Mouse (Mus musculus) CH12.LX (cell line): ENCODE data around the gene Rps6kb2. TPM values are rescaled to one million over a fixed set of nuclear protein-coding genes. Genes with fewer than 3 reads are reported as not detected.

ENCODE experiments used
- DNase-seq: peaks from one replicate; pipeline ENCODE4 v3.0.0-alpha.2; 2013; ENCODE audit errors: extremely low read depth
- H3K27ac ChIP-seq: 2 replicates; pipeline ENCODE4 v1.5.1; 2012; ENCODE audit warnings: low read depth, mild to moderate bottlenecking, control low read depth, moderate library complexity; ENCODE audit not compliant: insufficient read depth
- H3K27me3 ChIP-seq: replicated peaks from 2 replicates; pipeline ENCODE3; 2012; ENCODE audit warnings: inconsistent platforms
- H3K36me3 ChIP-seq, 2 experiments: replicated peaks in 1 of 2; 2 replicates each; pipeline versions ENCODE3 to v1.6.1; 2012; ENCODE audit warnings: inconsistent platforms in 1 of 2, low read length in 1 of 2, mild to moderate bottlenecking in 1 of 2, mixed read lengths in 1 of 2, moderate library complexity in 1 of 2; ENCODE audit not compliant: control insufficient read depth in 1 of 2, insufficient read depth in 1 of 2
- H3K4me1 ChIP-seq, 2 experiments: 2 replicates each; pipeline ENCODE4 v1.6.1; 2012; ENCODE audit warnings: inconsistent platforms in 1 of 2, moderate library complexity in 1 of 2; ENCODE audit not compliant: insufficient read depth in 2 of 2, control insufficient read depth in 1 of 2
- H3K4me2 ChIP-seq: 2 replicates; pipeline ENCODE4 v1.6.1; 2012; ENCODE audit warnings: low read depth, mild to moderate bottlenecking, control low read depth; ENCODE audit not compliant: poor library complexity, insufficient read depth, severe bottlenecking
- H3K4me3 ChIP-seq, 3 experiments: fragments of 150-350 bp in 1 of 3; sonication (generic) in 1 of 3; replicated peaks in 1 of 3; 2 replicates each; pipeline versions ENCODE3 to v1.5.1; 2011 to 2012; ENCODE audit warnings: low read depth in 2 of 3, low read length in 2 of 3, mild to moderate bottlenecking in 2 of 3, moderate library complexity in 2 of 3, control low read depth in 1 of 3, improper control_type of control experiment in 1 of 3, inconsistent platforms in 1 of 3, mixed read lengths in 1 of 3; ENCODE audit not compliant: poor library complexity in 1 of 3
- H3K79me2 ChIP-seq: replicated peaks from 2 replicates; pipeline ENCODE4 v1.6.1; 2012; ENCODE audit warnings: mild to moderate bottlenecking, moderate library complexity; ENCODE audit not compliant: control insufficient read depth, poor library complexity, insufficient read depth, severe bottlenecking; ENCODE audit errors: extremely low read depth
- H3K9ac ChIP-seq: 2 replicates; pipeline ENCODE4 v1.6.1; 2012; ENCODE audit warnings: low read depth, mild to moderate bottlenecking, control low read depth, moderate library complexity; ENCODE audit not compliant: insufficient read depth
- H3K9me3 ChIP-seq: replicated peaks from 2 replicates; pipeline ENCODE3; 2012; ENCODE audit warnings: low read length, inconsistent platforms, mixed read lengths
- BHLHE40 ChIP-seq: IDR thresholded peaks from 2 replicates; pipeline ENCODE4 v1.6.1; 2011; ENCODE audit warnings: mild to moderate bottlenecking, low read depth, low read length, improper control_type of control experiment
- CHD1 ChIP-seq: IDR thresholded peaks from 2 replicates; pipeline ENCODE4 v1.6.1; 2012; ENCODE audit warnings: low read depth, low read length, improper control_type of control experiment, inconsistent platforms
- CHD2 ChIP-seq: IDR thresholded peaks from 2 replicates; pipeline ENCODE4 v1.6.1; 2011; ENCODE audit warnings: low read length, improper control_type of control experiment
- ELF1 ChIP-seq: IDR thresholded peaks from 2 replicates; pipeline ENCODE4 v1.6.1; 2014; ENCODE audit warnings: low read depth, mild to moderate bottlenecking, inconsistent platforms, low read length, improper control_type of control experiment
- EP300 ChIP-seq: IDR thresholded peaks from 2 replicates; pipeline ENCODE4 v1.6.1; 2011; ENCODE audit warnings: low read length, improper control_type of control experiment
- ETS1 ChIP-seq: conservative IDR thresholded peaks from 2 replicates; pipeline ENCODE4 v1.6.1; 2012; ENCODE audit warnings: low read depth, mild to moderate bottlenecking, inconsistent platforms, low read length, improper control_type of control experiment, moderate library complexity
- HCFC1 ChIP-seq: IDR thresholded peaks from 2 replicates; pipeline ENCODE4 v1.6.1; 2012; ENCODE audit warnings: low read depth, mild to moderate bottlenecking, inconsistent platforms, low read length, improper control_type of control experiment
- IRF4 ChIP-seq: IDR thresholded peaks from 2 replicates; pipeline ENCODE4 v1.6.1; 2014; ENCODE audit warnings: low read depth, mild to moderate bottlenecking, inconsistent platforms, low read length, improper control_type of control experiment
- KAT2A ChIP-seq: IDR thresholded peaks from 2 replicates; pipeline ENCODE4 v1.6.1; 2012; ENCODE audit warnings: low read length, improper control_type of control experiment, inconsistent platforms; ENCODE audit not compliant: insufficient replicate concordance
- MAX ChIP-seq: IDR thresholded peaks from 2 replicates; pipeline ENCODE4 v1.6.1; 2011; ENCODE audit warnings: low read length, improper control_type of control experiment
- MAZ ChIP-seq: IDR thresholded peaks from 2 replicates; pipeline ENCODE4 v1.6.1; 2012; ENCODE audit warnings: low read depth, mild to moderate bottlenecking, inconsistent platforms, low read length, improper control_type of control experiment, moderate library complexity
- MEF2A ChIP-seq: IDR thresholded peaks from 2 replicates; pipeline ENCODE4 v1.6.1; 2014; ENCODE audit warnings: low read depth, mild to moderate bottlenecking, inconsistent platforms, low read length, improper control_type of control experiment, borderline replicate concordance
- MXI1 ChIP-seq: IDR thresholded peaks from 2 replicates; pipeline ENCODE4 v1.6.1; 2011; ENCODE audit warnings: mild to moderate bottlenecking, low read depth, low read length, improper control_type of control experiment
- MYC ChIP-seq: IDR thresholded peaks from 2 replicates; pipeline ENCODE4 v1.6.1; 2011; ENCODE audit warnings: low read depth, mild to moderate bottlenecking, improper control_type of control experiment, low read length
- NELFE ChIP-seq: IDR thresholded peaks from 2 replicates; pipeline ENCODE4 v1.6.1; 2011; ENCODE audit warnings: low read depth, low read length, improper control_type of control experiment
- PAX5 ChIP-seq: IDR thresholded peaks from 2 replicates; pipeline ENCODE4 v1.6.1; 2012; ENCODE audit warnings: low read length, inconsistent platforms, mixed read lengths
- POLR2AphosphoS2 ChIP-seq: IDR thresholded peaks from 2 replicates; pipeline ENCODE4 v1.6.1; 2011; ENCODE audit warnings: low read depth, low read length, improper control_type of control experiment
- RCOR1 ChIP-seq: conservative IDR thresholded peaks from 2 replicates; pipeline ENCODE4 v1.6.1; 2012; ENCODE audit warnings: low read depth, mild to moderate bottlenecking, inconsistent platforms, low read length, improper control_type of control experiment
- SIN3A ChIP-seq: IDR thresholded peaks from 2 replicates; pipeline ENCODE4 v1.6.1; 2012; ENCODE audit warnings: low read length, improper control_type of control experiment, inconsistent platforms
- SMC3 ChIP-seq: IDR thresholded peaks from 2 replicates; pipeline ENCODE4 v1.6.1; 2011; ENCODE audit warnings: low read depth, low read length, improper control_type of control experiment
- TBP ChIP-seq: conservative IDR thresholded peaks from 2 replicates; pipeline ENCODE4 v1.6.1; 2011; ENCODE audit warnings: low read depth, low read length, improper control_type of control experiment
- UBTF ChIP-seq: IDR thresholded peaks from 2 replicates; pipeline ENCODE4 v1.6.1; 2012; ENCODE audit warnings: low read depth, mild to moderate bottlenecking, inconsistent platforms, low read length, improper control_type of control experiment, moderate library complexity
- ZC3H11A ChIP-seq: IDR thresholded peaks from 2 replicates; pipeline ENCODE4 v1.6.1; 2012; ENCODE audit warnings: low read depth, mild to moderate bottlenecking, inconsistent platforms, low read length, improper control_type of control experiment
- ZKSCAN1 ChIP-seq: IDR thresholded peaks from 2 replicates; pipeline ENCODE4 v1.6.1; 2012; ENCODE audit warnings: low read depth, inconsistent platforms, low read length, improper control_type of control experiment, borderline replicate concordance
- ZMIZ1 ChIP-seq: IDR thresholded peaks from 2 replicates; pipeline ENCODE4 v1.6.1; 2012; ENCODE audit warnings: low read depth, mild to moderate bottlenecking, inconsistent platforms, low read length, improper control_type of control experiment
- ZNF384 ChIP-seq: IDR thresholded peaks from 2 replicates; pipeline ENCODE4 v1.6.1; 2012; ENCODE audit warnings: low read depth, low read length, improper control_type of control experiment, inconsistent platforms
- dilution Hi-C: fragments of 300-500 bp; cut with MboI; formaldehyde crosslinking; loops from 2 replicates; pipeline ENCODE4 v1.14.3; 2020; ENCODE audit warnings: low sequenced_read_pairs; ENCODE audit not compliant: extremely low pct_unique_long_range_greater_than_20kb, extremely low pct_ligation_motif_present
- in situ Hi-C: fragments of 300-500 bp; cut with MboI; formaldehyde crosslinking; loops from 3 replicates; pipeline ENCODE4 v1.14.3; 2019; ENCODE audit warnings: low sequenced_read_pairs, low pct_ligation_motif_present, low pct_unique_long_range_greater_than_20kb, mixed read lengths
- polyA plus RNA-seq: library from polyadenylated mRNA; unstranded; fragments of >175 nt; gene quantifications from 2 replicates; pipeline ENCODE4 v1.2.1, GENCODE M21; 2012; ENCODE audit warnings: low read depth; ENCODE audit not compliant: insufficient read length
- total RNA-seq, 2 experiments: library from RNA; depleted of rRNA; stranded (reverse); fragments of 300-350 nt in 1 of 2; fragments of >200 nt in 1 of 2; gene quantifications; 2 replicates each; pipeline ENCODE4 v1.2.3; 2012 to 2014

Gene Rps6kb2
- total and polyA plus RNA-seq, 3 experiments, result 9.7 to 26.6 (median 20.7) TPM

GRCm38 (mm10) chr19:4113186-4113805 lies 49.9 kb downstream of the Rps6kb2 start:
- dilution Hi-C loops, result no loop called here
- TF ChIP-seq ZMIZ1 (0 out of 2 replicates have a peak, but pooled peaks have one; percentile 28), MAZ (no peak), MXI1 (0 out of 2 replicates have a peak, but pooled peaks have one; percentile 36), SIN3A (no peak), POLR2AphosphoS2 (no peak), NELFE (0 out of 2 replicates have a peak, but pooled peaks have one; percentile 18), ZC3H11A (no peak), TBP (no peak), RCOR1 (no peak), ELF1 (no peak), MYC (no peak)
- Histone ChIP-seq H3K36me3 (peaks cover 83 to 94% of the 10 kb centered on the region in 2 experiments), H3K9me3 (no peaks in the 10 kb centered on the region), H3K27ac (peak overlapping the region; percentile 89), H3K4me1 (peaks cover 19 to 53% of the 10 kb centered on the region in 2 experiments), H3K9ac (peak overlapping the region; percentile 39), H3K4me2 (peak overlapping the region; percentile 53), H3K79me2 (no peaks in the 10 kb centered on the region), H3K27me3 (no peaks in the 10 kb centered on the region), H3K4me3 (peak overlapping the region in 1 of 3 experiments; percentile 25)
- DNase-seq, result no peak
- in situ Hi-C loops, result no loop called here

GRCm38 (mm10) chr19:4112063-4112960 lies 50.8 kb downstream of the Rps6kb2 start:
- no peak for DNase-seq
- dilution Hi-C loops, result no loop called here
- Histone ChIP-seq H3K79me2 (no peaks in the 10 kb centered on the region), H3K4me3 (no peak overlapping the region), H3K4me2 (no peak overlapping the region), H3K27me3 (no peaks in the 10 kb centered on the region), H3K9me3 (no peaks in the 10 kb centered on the region), H3K4me1 (peaks cover 19 to 44% of the 10 kb centered on the region in 2 experiments), H3K36me3 (peaks cover 80 to 94% of the 10 kb centered on the region in 2 experiments), H3K27ac (peak overlapping the region; percentile 89; the same call in 1 of the 2 replicates), H3K9ac (no peak overlapping the region)
- TF ChIP-seq NELFE (no peak), PAX5 (no peak), EP300 (no peak), SIN3A (no peak), POLR2AphosphoS2 (no peak), ETS1 (no peak), ZMIZ1 (no peak), ZKSCAN1 (no peak), SMC3 (no peak), HCFC1 (no peak), ZNF384 (no peak), CHD1 (no peak), IRF4 (no peak), MAX (no peak), CHD2 (no peak), KAT2A (no peak), MEF2A (no peak), BHLHE40 (no peak), TBP (no peak), UBTF (no peak)
- in situ Hi-C loops, result no loop called here
